ENCODE assay signal across 22 mouse cellular contexts in genomic region chr1:172327206-172328001, GRCm38 (mm10). TPM values are rescaled to one million over a fixed set of nuclear protein-coding genes. Genes with fewer than 3 reads are reported as not detected.
DNase-seq lines count a peak whose midpoint lies in the region; ATAC-seq and TF ChIP-seq lines count a peak whose summit lies in the region.
"Had no signal": no experiment of that assay in that cellular context is flagged by ENCODE, and none has a peak within 500 bp of the region (broad histone marks: within the 10 kb centered on the region; RNA-seq: fewer than 3 reads in every experiment).

No protein-coding gene starts in this region.

- H3K27me3 ChIP-seq in midbrain, embryonic 11.5 days (ENCODE audit: control insufficient read depth, insufficient read depth, low read length) = peaks cover 35% of the 10 kb centered on the region
- H3K27me3 ChIP-seq in midbrain, embryonic 16.5 days (ENCODE audit: control insufficient read depth, insufficient read depth, low read depth, low read length) = no peaks in the 10 kb centered on the region; the same call in 1 of the 2 replicates
- H3K27me3 ChIP-seq in midbrain, postnatal 0 days (ENCODE audit: insufficient read depth, low read length) = no peaks in the 10 kb centered on the region

- ATAC-seq in midbrain, embryonic 11.5 days (ENCODE audit: low FRiP score) = no peak
- ATAC-seq in midbrain, embryonic 16.5 days = no peak
- ATAC-seq in midbrain, postnatal 0 days (ENCODE audit: low FRiP score) = no peak
- ATAC-seq: inflammation-experienced regulatory T-cells, adult 6 months; liver, embryonic 12.5 days had no signal

- H3K9ac ChIP-seq in midbrain, embryonic 11.5 days (ENCODE audit: low read length) = no peak overlapping the region
- H3K9ac ChIP-seq in midbrain, embryonic 16.5 days (ENCODE audit: low read depth, low read length) = no peak overlapping the region
- no peak overlapping the region for H3K9ac ChIP-seq in midbrain, postnatal 0 days (replicated peaks; ENCODE audit: low read length, poor library complexity, severe bottlenecking)
- H3K9ac ChIP-seq: hindbrain, embryonic 12.5 days; limb, embryonic 12.5 days; liver, embryonic 12.5 days; neural tube, embryonic 15.5 days had no signal

- no peak overlapping the region for H3K27ac ChIP-seq in midbrain, embryonic 11.5 days (ENCODE audit: low read depth, low read length)
- H3K27ac ChIP-seq in midbrain, embryonic 16.5 days (ENCODE audit: low read length) = no peak overlapping the region
- no peak overlapping the region for H3K27ac ChIP-seq in midbrain, postnatal 0 days (ENCODE audit: low read depth, low read length)
- H3K27ac ChIP-seq: embryonic facial prominence, embryonic 10.5 days; hindbrain, embryonic 12.5 days; limb, embryonic 12.5 days; liver, embryonic 12.5 days; neural tube, embryonic 15.5 days had no signal

- no peaks in the 10 kb centered on the region for H3K9me3 ChIP-seq in midbrain, embryonic 11.5 days (ENCODE audit: control insufficient read depth, low read length)
- H3K9me3 ChIP-seq in midbrain, embryonic 16.5 days (replicated peaks; ENCODE audit: control insufficient read depth, low read length, poor library complexity, severe bottlenecking) = no peaks in the 10 kb centered on the region
- no peaks in the 10 kb centered on the region for H3K9me3 ChIP-seq in midbrain, postnatal 0 days (ENCODE audit: low read length)
- H3K9me3 ChIP-seq: embryonic facial prominence, embryonic 10.5 days; hindbrain, embryonic 12.5 days; liver, embryonic 12.5 days; neural tube, embryonic 15.5 days had no signal

- peak; percentile 37 to 46 for DNase-seq in cerebellum, postnatal 25 days
- DNase-seq in cerebellum, postnatal 36 days = no peak
- peak; percentile 73 for DNase-seq in midbrain, embryonic 11.5 days (ENCODE audit: low spot score, missing footprints)
- peak; percentile 81 for DNase-seq in brain, adult 2 months (ENCODE audit: low read depth, low spot score)
- DNase-seq in midbrain, postnatal 0 days (ENCODE audit: low spot score) = no peak
- DNase-seq in heart, postnatal 36 days = no peak
- DNase-seq: adrenal gland, postnatal 25 days; B cell, adult 2 months; heart, postnatal 10 days; kidney, adult 8-10 months; kidney, postnatal 36 days; lung, adult 2 months; thymus, postnatal 36 days had no signal

- no peaks in the 10 kb centered on the region for H3K36me3 ChIP-seq in midbrain, embryonic 11.5 days (ENCODE audit: control insufficient read depth, insufficient read depth, low read length)
- H3K36me3 ChIP-seq in midbrain, embryonic 16.5 days (ENCODE audit: control insufficient read depth, insufficient read depth, low read length) = no peaks in the 10 kb centered on the region
- no peaks in the 10 kb centered on the region for H3K36me3 ChIP-seq in midbrain, postnatal 0 days (ENCODE audit: insufficient read depth, low read length)
- H3K36me3 ChIP-seq: embryonic facial prominence, embryonic 10.5 days; hindbrain, embryonic 12.5 days; limb, embryonic 12.5 days; liver, embryonic 12.5 days; neural tube, embryonic 15.5 days had no signal

- H3K4me3 ChIP-seq in midbrain, embryonic 11.5 days (ENCODE audit: low read depth, low read length) = no peak overlapping the region
- no peak overlapping the region for H3K4me3 ChIP-seq in midbrain, embryonic 16.5 days (ENCODE audit: low read depth, low read length)
- H3K4me3 ChIP-seq in midbrain, postnatal 0 days (ENCODE audit: low read depth, low read length) = no peak overlapping the region

- H3K4me2 ChIP-seq in midbrain, embryonic 11.5 days = no peak overlapping the region
- no peak overlapping the region for H3K4me2 ChIP-seq in midbrain, embryonic 16.5 days (ENCODE audit: low read length)
- H3K4me2 ChIP-seq in midbrain, postnatal 0 days (ENCODE audit: low read depth, low read length, poor library complexity, severe bottlenecking) = 0 out of 2 replicates have a peak overlapping the region, but pooled peaks have one; percentile 9

- intact Hi-C loops in heart, postnatal 36 days (cut with DNase I) = loop anchor here (5.0 kb wide), 1 partner anchor 1070 kb away; no protein-coding TSS in a partner anchor

- 93% methylated on average over 16 of the region's 16 CpGs for WGBS in midbrain, embryonic 11.5 days
- 88% methylated on average over 16 of the region's 16 CpGs for WGBS in midbrain, embryonic 16.5 days
- WGBS in midbrain, postnatal 0 days = 91% methylated on average over 16 of the region's 16 CpGs

- H3K4me1 ChIP-seq in midbrain, embryonic 11.5 days (ENCODE audit: control insufficient read depth, insufficient read depth, low read length) = peaks cover 30% of the 10 kb centered on the region
- H3K4me1 ChIP-seq in midbrain, embryonic 16.5 days (ENCODE audit: control insufficient read depth, insufficient read depth, low read length) = peaks cover 17% of the 10 kb centered on the region
- peaks cover 19% of the 10 kb centered on the region; the same call in 1 of the 2 replicates for H3K4me1 ChIP-seq in midbrain, postnatal 0 days (ENCODE audit: insufficient read depth, low read length)

- TF ChIP-seq CTCF in midbrain, postnatal 0 days (IDR thresholded peaks at IDR 0.05) = no peak

RNA-seq across cellular contexts. Expression of gene Kcnj9, which starts 1.7 kb away (rescaled TPM):
- polyA plus RNA-seq in midbrain, embryonic 11.5 days (2014; fragmentation: Nextera tagmentation; extraction: Ambion mirVana) = 0.37 and 0.43 TPM in 2 replicates
- 7.7 and 7.8 TPM in 2 replicates for polyA plus RNA-seq in midbrain, embryonic 16.5 days (2015; fragmentation: Nextera tagmentation; extraction: Ambion mirVana)
- total RNA-seq in midbrain, postnatal 0 days (2014; rRNA removed) = 13.9 and 14.1 TPM in 2 replicates
- polyA plus RNA-seq in midbrain, postnatal 0 days (2015; fragmentation: Nextera tagmentation; extraction: Ambion mirVana) = 5.8 and 6.7 TPM in 2 replicates
- not detected for total RNA-seq in heart, postnatal 36 days (2021)
- total RNA-seq: gastrocnemius, adult 18-20 months; granulocyte monocyte progenitor cell, adult 5-6 weeks; heart, postnatal 10 days had no signal
- polyA plus RNA-seq: inflammation-experienced regulatory T-cells, adult 6 months; limb, embryonic 12.5 days; liver, embryonic 12.5 days; lung, adult 2 months had no signal

RNA-seq across cellular contexts. Expression of gene Kcnj10, which starts 13.6 kb away (rescaled TPM):
- 0.75 TPM in 2 replicates for polyA plus RNA-seq in midbrain, embryonic 11.5 days (2014; fragmentation: Nextera tagmentation; extraction: Ambion mirVana)
- 1.5 and 2.5 TPM in 2 replicates for polyA plus RNA-seq in midbrain, embryonic 16.5 days (2015; fragmentation: Nextera tagmentation; extraction: Ambion mirVana)
- total RNA-seq in midbrain, postnatal 0 days (2014; rRNA removed) = 6.1 and 6.6 TPM in 2 replicates
- polyA plus RNA-seq in midbrain, postnatal 0 days (2015; fragmentation: Nextera tagmentation; extraction: Ambion mirVana) = 3.6 and 3.9 TPM in 2 replicates
- under 1 TPM; 0.05 to 0.11 TPM for total RNA-seq in heart, postnatal 36 days (2021)

RNA-seq across cellular contexts. Expression of gene Atp1a2, which starts 29.5 kb away (rescaled TPM):
- polyA plus RNA-seq in midbrain, embryonic 11.5 days (2014; fragmentation: Nextera tagmentation; extraction: Ambion mirVana) = 1.4 and 1.9 TPM in 2 replicates
- polyA plus RNA-seq in midbrain, embryonic 16.5 days (2015; fragmentation: Nextera tagmentation; extraction: Ambion mirVana) = 53.2 and 69.0 TPM in 2 replicates
- 398 and 409 TPM in 2 replicates for total RNA-seq in midbrain, postnatal 0 days (2014; rRNA removed)
- polyA plus RNA-seq in midbrain, postnatal 0 days (2015; fragmentation: Nextera tagmentation; extraction: Ambion mirVana) = 94.4 and 100 TPM in 2 replicates
- total RNA-seq in heart, postnatal 36 days (2021) = 100 to 1,000 TPM; 604 to 624 TPM
- total RNA-seq: granulocyte monocyte progenitor cell, adult 5-6 weeks had no signal

RNA-seq across cellular contexts. Expression of gene Pigm, which starts 48.9 kb away (rescaled TPM):
- polyA plus RNA-seq in midbrain, embryonic 11.5 days (2014; fragmentation: Nextera tagmentation; extraction: Ambion mirVana) = 11.0 and 12.2 TPM in 2 replicates
- 3.4 and 3.5 TPM in 2 replicates for polyA plus RNA-seq in midbrain, embryonic 16.5 days (2015; fragmentation: Nextera tagmentation; extraction: Ambion mirVana)
- 11.5 and 16.4 TPM in 2 replicates for total RNA-seq in midbrain, postnatal 0 days (2014; rRNA removed)
- polyA plus RNA-seq in midbrain, postnatal 0 days (2015; fragmentation: Nextera tagmentation; extraction: Ambion mirVana) = 2.2 and 2.6 TPM in 2 replicates
- 1 to 10 TPM; 4.4 to 4.8 TPM for total RNA-seq in heart, postnatal 36 days (2021)

Comparison
In these comparisons a context has a peak if more than half of its experiments do, and no peak if none do; other contexts are left out.
1. DNase-seq: peak in cerebellum, postnatal 25 days (2 of 2), midbrain, embryonic 11.5 days (single experiment) and brain, adult 2 months (single experiment); none in cerebellum, postnatal 36 days (0 of 2), midbrain, postnatal 0 days (single experiment) and heart, postnatal 36 days (0 of 2).
2. RNA of gene Atp1a2, which starts 29.5 kb away (polyA plus RNA-seq): 94.4 to 100 TPM in midbrain, postnatal 0 days and 53.2 to 69.0 TPM in midbrain, embryonic 16.5 days; 1.4 to 1.9 TPM in midbrain, embryonic 11.5 days; every median in the first group is over 10 times any median in the second.